Mouse (Mus musculus) retina, embryonic 14.5 days (tissue): ENCODE results near the gene Nexn.
"Not testable (repeated sequence)": the region's sequence is repeated elsewhere in the genome, so short reads cannot be mapped to it uniquely, and the experiment has no call there.

ENCODE experiments used
- DNase-seq: peaks from one replicate; pipeline ENCODE4 v3.0.0-alpha.2; 2015; ENCODE audit warnings: low spot score

Gene Nexn

DNA sequence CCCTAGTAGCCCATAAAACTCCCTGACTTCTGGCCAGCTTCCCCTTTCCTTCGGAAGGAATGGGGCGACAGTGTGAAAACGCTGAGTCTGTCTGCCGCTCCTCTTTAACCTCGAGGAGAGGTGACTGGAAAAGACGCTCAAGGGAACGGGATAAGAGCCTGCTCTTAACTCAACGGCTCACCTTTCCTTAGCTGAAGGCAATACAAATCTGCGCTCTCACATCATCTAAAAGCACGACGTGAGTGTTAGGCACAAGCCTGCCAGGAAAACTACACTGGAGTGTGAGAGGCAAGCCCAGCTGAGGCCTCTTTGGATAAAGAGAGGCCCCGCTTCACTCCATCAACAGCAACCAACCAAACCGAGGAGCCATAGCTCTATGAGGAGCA, at the start of gene Nexn:
Gene Nexn, minus strand, starts transcription at position 315 of the 386 bp plus-strand sequence.
- DNase-seq: no peak

DNA sequence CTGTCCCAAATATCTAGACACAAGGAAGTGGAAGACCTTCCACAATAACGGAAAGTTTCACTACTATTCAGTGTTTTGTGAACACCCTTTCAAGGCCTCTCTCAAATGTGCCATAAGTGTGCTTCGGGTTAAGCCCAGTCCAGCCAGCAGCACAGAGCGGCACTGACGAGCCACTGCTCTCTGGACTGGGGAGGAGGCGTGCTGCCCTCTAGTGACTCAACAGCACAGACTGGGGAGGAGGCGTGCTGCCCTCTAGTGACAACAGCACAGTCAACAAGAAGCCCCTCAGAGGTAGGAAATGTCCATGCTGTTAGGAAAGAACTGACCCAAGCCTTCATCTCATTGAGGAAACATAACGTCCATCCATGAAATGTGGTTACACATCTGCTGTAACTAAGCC, 49.5 kb upstream of the Nexn start:
- DNase-seq: peak; percentile 87

GRCm38 (mm10) chr3:152314666-152315065, 48.5 kb upstream of the Nexn start:
- not testable (repeated sequence) for DNase-seq

- DNase-seq: no peak
Measured at GRCm38 (mm10) chr3:152309250-152309645, 43.1 kb upstream of the Nexn start.

DNA sequence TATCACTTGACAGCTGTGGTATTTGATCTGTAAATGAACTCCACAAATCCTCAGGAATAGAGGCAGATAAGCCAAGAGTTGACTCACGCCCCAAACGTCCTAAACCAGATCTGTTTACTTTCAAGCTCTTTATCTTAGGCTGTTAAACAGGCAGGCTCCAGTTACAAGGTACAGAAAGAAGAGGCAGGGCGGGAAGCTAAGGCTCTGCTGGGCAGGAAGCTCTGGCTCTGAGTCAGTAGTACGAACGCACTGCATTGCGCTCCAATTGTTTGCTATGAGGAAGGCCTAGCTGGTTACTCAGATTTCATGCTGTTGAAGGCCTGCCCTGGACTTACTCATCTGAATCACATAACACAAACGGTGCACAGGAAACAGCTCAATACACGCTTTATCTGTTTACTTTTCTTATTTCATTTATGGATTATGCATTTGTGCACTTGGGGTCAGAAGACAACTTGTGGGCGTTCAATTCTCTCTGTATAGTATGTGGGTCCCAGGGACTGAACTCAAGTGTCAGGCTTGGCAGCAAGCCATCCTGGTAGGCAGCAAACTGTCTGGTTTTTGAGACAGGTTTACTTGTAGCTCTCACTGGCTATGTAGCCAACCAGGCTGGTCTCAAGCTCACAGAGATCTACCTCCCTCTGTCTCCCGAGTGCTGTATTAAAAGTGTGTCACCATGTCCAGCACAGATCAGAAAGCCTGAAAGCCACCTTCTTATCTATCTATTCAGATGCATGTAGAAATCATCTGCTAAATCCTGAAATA, 42.5 kb upstream of the Nexn start:
- DNase-seq: no peak

DNA sequence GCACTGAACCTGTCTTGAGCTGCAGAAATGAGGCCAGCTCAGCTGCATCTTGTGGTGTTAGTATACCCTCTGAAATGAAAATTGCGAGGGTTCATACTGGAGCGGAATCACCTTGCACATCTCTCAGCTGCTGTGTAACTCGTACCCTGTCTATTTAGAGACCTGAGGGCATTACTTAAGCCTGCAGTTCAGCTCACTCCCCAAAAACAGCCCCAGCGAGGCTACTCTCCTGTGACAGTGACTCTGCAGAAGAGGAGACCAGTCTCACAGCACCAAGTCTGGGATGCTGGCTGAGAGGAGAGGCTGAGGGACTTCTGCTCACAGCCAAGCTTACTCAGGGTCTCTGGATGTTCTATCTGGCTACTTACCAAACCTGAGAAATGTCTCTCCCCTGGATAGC, 39.8 kb upstream of the Nexn start:
- no peak for DNase-seq

- no peak for DNase-seq
Measured at GRCm38 (mm10) chr3:152305080-152305479, 38.9 kb upstream of the Nexn start.

- no peak for DNase-seq
Measured at GRCm38 (mm10) chr3:152304093-152304815, 38.1 kb upstream of the Nexn start.

DNA sequence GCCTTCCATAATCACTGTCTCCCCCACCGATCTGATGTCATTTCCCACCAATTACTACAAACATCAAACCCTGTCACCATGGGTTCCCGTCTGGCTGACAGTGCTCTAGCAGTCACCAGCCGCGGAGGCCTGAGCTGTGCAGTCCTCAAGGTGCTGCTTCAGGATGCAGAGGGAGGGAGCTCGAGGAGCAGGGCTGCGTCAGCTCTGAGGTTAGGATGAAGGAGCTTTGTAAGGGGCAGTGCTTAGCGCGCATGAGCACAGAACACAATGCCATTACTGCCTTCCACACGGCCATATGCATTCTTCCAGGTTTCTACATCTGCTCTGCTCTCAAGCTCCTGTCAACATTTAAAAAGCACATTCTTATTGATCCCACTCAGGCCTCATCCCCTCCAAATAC, 36.8 kb upstream of the Nexn start:
- DNase-seq: no peak

DNA sequence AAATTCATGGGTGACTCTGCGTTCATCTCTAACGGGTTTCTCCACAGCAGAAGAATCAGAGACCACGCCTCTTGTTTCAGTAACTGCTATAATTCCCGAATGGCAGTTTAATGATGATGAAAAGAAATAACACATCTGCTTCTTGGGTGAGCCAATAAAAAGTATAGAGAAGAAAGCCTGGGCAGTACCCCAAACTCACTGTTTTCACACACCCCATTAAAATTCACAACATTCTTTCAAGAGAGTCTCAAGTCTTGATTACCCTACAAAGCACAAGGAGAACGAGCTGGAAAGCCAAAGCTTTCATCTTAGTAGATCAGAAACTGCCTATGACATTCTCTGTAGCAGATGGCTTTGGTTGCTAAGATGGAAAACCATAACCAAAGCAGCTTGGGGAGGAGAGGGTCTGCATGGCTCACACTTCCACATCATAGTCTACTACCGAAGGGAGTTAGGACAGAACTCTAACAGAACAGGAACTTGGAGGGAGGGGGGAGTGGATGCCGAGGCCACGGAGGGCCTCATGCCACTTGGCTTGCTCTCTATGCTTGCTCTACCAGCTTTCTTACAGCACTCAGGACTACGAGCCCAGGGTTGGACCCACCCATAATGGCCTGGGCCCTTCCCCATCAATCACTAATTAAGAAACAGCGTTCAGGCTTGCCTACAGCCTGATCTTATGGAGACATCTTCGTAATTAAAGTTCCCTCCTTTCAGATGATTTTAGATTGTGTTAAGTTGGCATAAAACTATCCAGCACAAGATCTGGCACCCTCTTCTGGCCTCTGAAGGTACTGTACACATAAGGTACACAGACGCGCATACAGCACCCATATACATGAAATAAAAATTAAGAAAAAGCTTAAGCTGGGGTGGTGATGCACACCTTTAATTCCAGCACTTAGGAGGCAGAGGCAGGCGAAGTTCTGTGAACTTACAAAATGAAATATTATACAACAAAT, 34.5 kb upstream of the Nexn start:
- DNase-seq: no peak

GRCm38 (mm10) chr3:152295896-152296295, 29.7 kb upstream of the Nexn start:
- no peak for DNase-seq

DNA sequence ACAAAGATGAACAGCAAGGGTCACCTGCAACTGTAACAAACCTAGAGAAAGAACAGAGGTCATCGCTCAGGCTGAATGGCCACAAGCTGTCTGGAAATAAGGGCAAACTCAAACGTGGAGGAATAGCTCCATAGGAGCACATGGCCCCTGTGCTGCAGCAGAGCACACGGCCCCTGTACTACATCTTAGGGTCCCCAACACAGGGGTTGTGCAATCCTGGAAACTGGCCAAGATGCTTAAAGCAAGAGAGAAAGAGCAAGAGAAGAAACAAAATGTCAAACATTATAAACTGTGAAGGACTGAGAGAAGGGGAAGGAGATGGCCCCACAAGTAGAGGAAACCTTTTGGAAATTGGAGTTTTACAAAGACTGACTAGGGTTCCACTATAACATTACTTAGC, 28.2 kb upstream of the Nexn start:
- no peak for DNase-seq

GRCm38 (mm10) chr3:152293530-152294181, 27.5 kb upstream of the Nexn start:
- DNase-seq: no peak

DNA sequence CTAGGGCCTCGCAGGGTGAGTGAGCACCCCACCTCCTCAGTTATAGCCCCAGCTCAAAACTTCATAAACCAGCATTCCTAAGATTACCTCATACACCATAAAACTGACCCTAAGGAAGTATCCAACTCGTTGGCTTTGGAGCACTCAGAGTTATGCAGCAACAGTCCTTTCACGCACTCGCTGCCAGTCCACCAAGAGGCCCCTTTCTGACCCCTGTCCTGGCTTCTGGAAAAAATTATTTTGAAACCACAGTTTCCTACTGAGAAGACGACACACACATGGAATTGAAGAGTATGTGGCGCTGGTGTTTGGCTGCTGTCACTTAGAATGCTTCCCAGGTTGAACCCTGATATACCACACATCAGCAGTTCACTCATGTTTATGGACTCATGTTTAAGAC, 25.7 kb upstream of the Nexn start:
- DNase-seq: no peak

- DNase-seq: no peak
Measured at GRCm38 (mm10) chr3:152290175-152290798, 24.1 kb upstream of the Nexn start.

- DNase-seq: no peak
Measured at GRCm38 (mm10) chr3:152288740-152289139, 22.6 kb upstream of the Nexn start.

DNA sequence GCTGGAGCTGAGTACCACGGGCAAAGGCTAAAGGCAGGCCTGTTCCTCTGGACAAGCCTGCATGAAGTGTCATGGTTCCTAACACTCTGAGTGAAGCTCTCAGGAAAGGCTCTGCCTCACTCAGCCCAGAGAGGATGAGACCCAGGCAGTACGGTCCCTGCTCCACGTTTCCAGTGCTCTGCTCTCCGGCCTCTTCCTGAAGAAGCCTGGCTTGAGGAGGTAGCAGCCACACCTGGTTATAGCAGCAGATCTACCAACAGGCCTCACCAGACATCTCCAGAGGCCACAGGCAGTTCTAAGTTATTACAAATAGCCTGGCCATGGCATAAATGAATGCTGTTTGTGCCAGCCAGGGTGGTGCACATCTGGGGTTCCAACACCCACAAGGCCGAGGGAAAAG, 22.1 kb upstream of the Nexn start:
- no peak for DNase-seq

GRCm38 (mm10) chr3:152287810-152288209, 21.7 kb upstream of the Nexn start:
- DNase-seq: no peak

DNA sequence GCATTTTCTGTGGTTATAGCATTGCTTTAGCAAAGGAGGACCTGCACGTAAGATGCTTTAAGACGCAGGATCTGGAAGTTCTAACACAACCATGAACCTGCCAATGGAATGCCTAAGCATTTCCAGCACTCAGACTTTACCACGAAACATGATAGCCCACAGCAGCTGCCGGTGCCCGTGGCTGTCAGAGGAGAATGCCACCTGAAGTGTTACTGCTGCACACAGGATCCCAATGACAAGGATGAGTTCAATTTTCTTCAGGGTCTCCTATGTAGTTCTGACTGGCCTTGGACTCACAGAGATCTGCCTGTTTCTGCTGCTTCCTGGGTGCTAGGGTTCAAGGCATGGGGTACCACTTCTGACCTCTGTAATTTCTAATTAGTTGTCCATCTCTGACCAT, 18.6 kb upstream of the Nexn start:
- DNase-seq: no peak

DNA sequence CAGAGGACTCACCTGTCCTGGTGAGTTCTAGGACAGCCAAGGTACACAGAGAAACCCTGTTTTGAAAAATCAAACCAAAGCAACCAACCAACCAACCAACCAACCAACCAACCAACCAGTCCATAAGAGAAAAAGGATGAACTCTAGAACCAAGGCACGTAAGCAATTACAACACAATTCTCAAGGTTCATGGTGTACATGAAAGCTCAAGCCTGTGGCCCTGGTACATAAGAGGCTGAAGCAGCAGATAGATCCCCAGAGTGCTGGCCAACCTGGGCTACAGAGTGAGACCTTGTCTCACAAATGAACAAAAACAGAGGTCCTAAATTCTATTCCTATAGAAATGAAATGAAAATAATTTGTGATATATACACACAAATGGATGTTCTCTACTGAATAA, 18.2 kb upstream of the Nexn start:
- no peak for DNase-seq

DNA sequence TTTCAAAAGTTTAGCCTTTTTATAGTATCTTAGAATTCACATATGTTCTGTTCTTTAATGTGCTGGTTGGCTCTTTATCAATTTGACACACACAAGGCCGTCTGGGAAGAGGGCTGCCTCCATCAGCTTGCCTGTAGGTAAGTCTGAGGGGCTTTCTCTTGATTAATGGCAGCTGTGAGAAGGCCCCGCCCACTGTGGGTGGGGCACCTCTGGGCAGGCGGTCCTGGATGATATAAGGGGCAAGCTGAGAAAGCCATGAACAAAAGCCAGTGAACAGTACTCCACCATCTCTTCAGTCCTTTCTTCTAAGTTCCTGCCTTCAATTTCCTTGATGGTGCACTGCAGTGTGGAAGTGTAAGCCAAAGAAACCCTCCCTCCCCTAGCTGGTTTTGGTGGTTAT, 16.0 kb upstream of the Nexn start:
- DNase-seq: no peak

GRCm38 (mm10) chr3:152278431-152278830, 12.3 kb upstream of the Nexn start:
- DNase-seq: no peak
